Mouse (Mus musculus): ENCODE data around the gene Ints14. TPM values are rescaled to one million over a fixed set of nuclear protein-coding genes. Genes with fewer than 3 reads are reported as not detected.

The Ints14 gene
- 52.4 and 54.9 TPM in 2 replicates for polyA plus RNA-seq (2015; fragmentation: Nextera tagmentation; extraction: Ambion mirVana)

DNA sequence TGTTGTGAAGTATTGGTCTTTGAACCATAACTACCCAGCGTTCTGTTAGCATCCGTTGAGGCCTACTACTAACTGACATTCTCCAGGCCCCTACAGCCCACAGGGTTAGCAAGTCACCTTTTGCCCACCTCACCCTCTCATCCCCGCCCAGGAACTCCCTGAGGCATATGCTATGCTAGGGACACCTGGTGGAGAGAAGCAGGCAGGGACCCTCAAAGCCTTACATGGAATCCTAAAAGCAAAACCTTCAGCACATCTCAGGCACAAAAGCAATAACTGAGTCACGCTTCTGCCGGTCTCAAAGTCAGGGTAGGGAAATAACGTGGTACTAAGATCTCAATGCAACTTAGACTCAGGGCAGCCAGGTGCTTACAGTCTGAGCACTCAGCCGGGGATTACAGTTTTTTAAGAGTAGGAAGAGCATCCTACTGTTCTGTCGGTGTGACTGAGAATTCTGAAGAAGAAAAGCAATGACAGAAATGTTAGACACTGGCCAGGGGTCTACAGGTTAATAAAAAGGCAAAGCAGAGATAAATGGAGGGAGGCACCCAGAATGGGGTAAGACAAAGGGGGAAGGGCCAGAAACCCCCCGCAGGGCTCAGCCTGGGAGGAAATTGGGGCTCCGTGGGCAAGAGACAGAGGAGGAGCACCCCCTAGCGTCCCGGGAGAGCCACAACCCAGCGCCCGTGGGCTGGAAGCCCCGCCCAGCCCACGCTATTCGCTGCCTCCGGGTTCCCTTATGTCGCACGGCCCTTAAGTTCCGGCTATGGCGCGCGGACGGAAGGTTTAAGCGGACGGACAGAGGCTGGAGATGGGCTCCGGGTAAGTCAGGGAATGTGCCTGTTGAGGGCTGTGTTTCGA, at the start of gene Ints14:
Ints14 (plus strand) TSS at position 789 of the 861 bp plus-strand sequence.
- no peaks in the 10 kb centered on the region for H3K9me3 ChIP-seq
- H3K27me3 ChIP-seq: no peaks in the 10 kb centered on the region
- H3K4me1 ChIP-seq: peaks cover 8% of the 10 kb centered on the region
- peak within 1 kb of the TSS; percentile 81 for H3K4me2 ChIP-seq (replicated peaks)
- peaks cover 27% of the 10 kb centered on the region for H3K36me3 ChIP-seq
- H3K27ac ChIP-seq: peak within 1 kb of the TSS; percentile 90
- peak; percentile 95 for ATAC-seq (ENCODE audit: low FRiP score, low read depth)
- peak within 1 kb of the TSS; percentile 94 for H3K9ac ChIP-seq
- H3K4me3 ChIP-seq: peak within 1 kb of the TSS; percentile 83
- 3% methylated on average over 29 of the region's 29 CpGs for WGBS

DNA sequence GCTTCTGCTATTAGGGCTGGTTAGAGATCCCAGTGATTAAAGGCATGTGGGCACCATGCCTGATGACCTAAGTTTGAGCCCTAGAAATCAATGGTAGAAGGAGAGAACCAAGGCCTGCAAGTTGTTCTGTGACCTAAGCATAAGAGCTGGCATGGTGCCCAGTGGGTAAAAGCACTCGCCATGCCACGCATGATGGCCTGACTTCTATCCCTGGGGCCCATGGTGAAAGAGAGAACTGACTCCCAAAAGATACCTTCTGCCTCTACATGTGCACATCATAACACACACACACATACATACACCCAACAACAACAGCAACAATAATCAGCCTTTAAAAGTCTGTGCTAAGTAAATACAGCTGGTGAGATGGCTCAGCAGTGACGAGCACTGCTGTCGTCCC, 47.3 kb upstream of the Ints14 start:
- 93% methylated on average over 4 of the region's 4 CpGs for WGBS
- no peak overlapping the region for H3K4me3 ChIP-seq
- no peak overlapping the region for H3K27ac ChIP-seq
- no peak overlapping the region for H3K4me2 ChIP-seq (replicated peaks)
- H3K9ac ChIP-seq: no peak overlapping the region
- peaks cover 34% of the 10 kb centered on the region for H3K36me3 ChIP-seq
- no peaks in the 10 kb centered on the region for H3K27me3 ChIP-seq
- no peak for ATAC-seq (ENCODE audit: low FRiP score, low read depth)
- no peaks in the 10 kb centered on the region for H3K4me1 ChIP-seq
- no peaks in the 10 kb centered on the region for H3K9me3 ChIP-seq

DNA sequence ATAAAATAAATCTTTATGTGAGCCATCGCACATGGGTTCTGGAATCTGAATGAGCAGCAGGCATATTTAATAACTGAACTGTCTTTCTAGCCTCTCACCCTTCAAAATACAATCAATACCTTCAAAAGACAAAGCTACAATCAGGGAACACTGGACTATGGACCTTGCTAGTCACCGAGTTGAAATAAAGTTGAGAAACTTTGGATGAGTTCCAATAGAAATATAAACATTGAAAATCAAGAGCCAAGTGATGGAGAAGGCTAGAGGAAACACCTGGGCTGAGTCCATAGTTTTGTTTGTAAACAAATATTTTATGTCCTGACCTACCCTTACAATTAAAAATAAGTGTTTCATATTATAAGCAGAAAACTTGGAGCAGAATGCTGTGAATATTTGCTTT, 46.7 kb upstream of the Ints14 start:
- Histone ChIP-seq H3K27me3 (no peaks in the 10 kb centered on the region), H3K36me3 (peaks cover 34% of the 10 kb centered on the region), H3K9ac (no peak overlapping the region), H3K9me3 (no peaks in the 10 kb centered on the region), H3K4me2 (replicated peaks) (no peak overlapping the region), H3K4me3 (no peak overlapping the region), H3K27ac (no peak overlapping the region), H3K4me1 (no peaks in the 10 kb centered on the region)
- WGBS: 85% methylated on average over 2 of the region's 2 CpGs
- ATAC-seq (ENCODE audit: low FRiP score, low read depth): no peak

- Histone ChIP-seq H3K9me3 (no peaks in the 10 kb centered on the region), H3K4me1 (no peaks in the 10 kb centered on the region), H3K27ac (no peak overlapping the region), H3K9ac (no peak overlapping the region), H3K36me3 (peaks cover 34% of the 10 kb centered on the region), H3K4me2 (replicated peaks) (no peak overlapping the region), H3K4me3 (no peak overlapping the region), H3K27me3 (no peaks in the 10 kb centered on the region)
- no peak for ATAC-seq (ENCODE audit: low FRiP score, low read depth)
- 82% methylated on average over 4 of the region's 4 CpGs for WGBS
Observed at GRCm38 (mm10) chr9:64914629-64915028, 46.1 kb upstream of the Ints14 start.

GRCm38 (mm10) chr9:64918560-64918959, 42.1 kb upstream of the Ints14 start:
- H3K9ac ChIP-seq: 0 out of 2 replicates have a peak overlapping the region, but pooled peaks have one; percentile 27
- H3K4me2 ChIP-seq (replicated peaks): peak overlapping the region; percentile 54
- ATAC-seq (ENCODE audit: low FRiP score, low read depth): no peak
- peaks cover 14% of the 10 kb centered on the region for H3K36me3 ChIP-seq
- H3K9me3 ChIP-seq: no peaks in the 10 kb centered on the region
- H3K27me3 ChIP-seq: no peaks in the 10 kb centered on the region
- 37% methylated on average over 16 of the region's 16 CpGs for WGBS
- no peaks in the 10 kb centered on the region for H3K4me1 ChIP-seq
- H3K4me3 ChIP-seq: peak overlapping the region; percentile 38
- no peak overlapping the region for H3K27ac ChIP-seq

GRCm38 (mm10) chr9:64925771-64926170, 34.9 kb upstream of the Ints14 start:
- Histone ChIP-seq H3K9me3 (no peaks in the 10 kb centered on the region), H3K36me3 (peaks cover 2% of the 10 kb centered on the region; the same call in 1 of the 2 replicates), H3K27me3 (no peaks in the 10 kb centered on the region), H3K9ac (no peak overlapping the region), H3K27ac (no peak overlapping the region), H3K4me1 (peaks cover 9% of the 10 kb centered on the region), H3K4me3 (no peak overlapping the region), H3K4me2 (replicated peaks) (no peak overlapping the region)
- ATAC-seq (ENCODE audit: low FRiP score, low read depth): no peak
- WGBS: 74% methylated on average over 5 of the region's 5 CpGs

GRCm38 (mm10) chr9:64926201-64926991, 34.3 kb upstream of the Ints14 start:
- no peak overlapping the region for H3K27ac ChIP-seq
- H3K27me3 ChIP-seq: no peaks in the 10 kb centered on the region
- ATAC-seq (ENCODE audit: low FRiP score, low read depth): peak; percentile 48; the same call in 1 of the 2 replicates
- H3K4me2 ChIP-seq (replicated peaks): no peak overlapping the region
- peaks cover 9% of the 10 kb centered on the region for H3K4me1 ChIP-seq
- peaks cover 2% of the 10 kb centered on the region; the same call in 1 of the 2 replicates for H3K36me3 ChIP-seq
- H3K9me3 ChIP-seq: no peaks in the 10 kb centered on the region
- H3K4me3 ChIP-seq: no peak overlapping the region
- 71% methylated on average over 8 of the region's 8 CpGs for WGBS
- no peak overlapping the region for H3K9ac ChIP-seq

- Histone ChIP-seq H3K27me3 (no peaks in the 10 kb centered on the region), H3K27ac (no peak overlapping the region), H3K9ac (no peak overlapping the region), H3K36me3 (no peaks in the 10 kb centered on the region), H3K4me1 (peaks cover 20% of the 10 kb centered on the region), H3K4me3 (no peak overlapping the region), H3K9me3 (no peaks in the 10 kb centered on the region), H3K4me2 (replicated peaks) (no peak overlapping the region)
- ATAC-seq (ENCODE audit: low FRiP score, low read depth): no peak
- 70% methylated on average over 4 of the region's 4 CpGs for WGBS
Observed at GRCm38 (mm10) chr9:64930256-64930655, 30.4 kb upstream of the Ints14 start.

GRCm38 (mm10) chr9:64931751-64932610, 28.7 kb upstream of the Ints14 start:
- H3K4me3 ChIP-seq: no peak overlapping the region

GRCm38 (mm10) chr9:64934015-64934754, 26.5 kb upstream of the Ints14 start:
- 41% methylated on average over 15 of the region's 15 CpGs for WGBS
- H3K4me1 ChIP-seq: peaks cover 16% of the 10 kb centered on the region; the same call in 1 of the 2 replicates
- no peak overlapping the region for H3K9ac ChIP-seq
- H3K36me3 ChIP-seq: no peaks in the 10 kb centered on the region
- H3K27me3 ChIP-seq: no peaks in the 10 kb centered on the region
- H3K4me3 ChIP-seq: 0 out of 2 replicates have a peak overlapping the region, but pooled peaks have one; percentile 13
- peak overlapping the region; percentile 11; the same call in 1 of the 2 replicates for H3K27ac ChIP-seq
- H3K4me2 ChIP-seq (replicated peaks): peak overlapping the region; percentile 35; the same call in 1 of the 2 replicates
- peak; percentile 44; the same call in 1 of the 2 replicates for ATAC-seq (ENCODE audit: low FRiP score, low read depth)
- H3K9me3 ChIP-seq: no peaks in the 10 kb centered on the region

More at GRCm38 (mm10) chr9:64931751-64932610, 28.7 kb upstream of the Ints14 start:
- no peak overlapping the region for H3K4me2 ChIP-seq (replicated peaks)
- no peak overlapping the region for H3K27ac ChIP-seq
- 73% methylated on average over 7 of the region's 7 CpGs for WGBS
- H3K9ac ChIP-seq: no peak overlapping the region
- H3K36me3 ChIP-seq: no peaks in the 10 kb centered on the region
- H3K4me1 ChIP-seq: peaks cover 11% of the 10 kb centered on the region; the same call in 1 of the 2 replicates
- H3K9me3 ChIP-seq: no peaks in the 10 kb centered on the region
- ATAC-seq (ENCODE audit: low FRiP score, low read depth): no peak
- no peaks in the 10 kb centered on the region for H3K27me3 ChIP-seq

DNA sequence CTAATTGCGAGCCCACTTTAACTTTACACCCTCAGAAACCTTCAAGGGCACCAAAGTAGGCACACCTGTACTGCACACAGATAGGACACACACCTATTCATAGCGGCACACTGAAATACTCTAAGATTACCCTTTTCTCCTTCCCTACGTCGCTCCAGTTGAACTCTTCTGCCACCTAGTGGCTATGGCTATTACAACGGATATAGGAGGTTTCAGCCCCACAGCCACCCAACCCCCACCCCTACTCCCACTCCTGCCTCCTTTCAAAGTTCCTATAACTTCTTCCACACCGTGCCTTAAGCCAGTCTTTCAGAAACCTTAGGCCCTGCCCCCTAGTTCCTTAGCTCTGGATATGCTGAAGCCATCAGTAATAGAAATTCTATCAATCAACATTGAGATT, 24.2 kb upstream of the Ints14 start:
- no peak overlapping the region for H3K9ac ChIP-seq
- no peaks in the 10 kb centered on the region for H3K9me3 ChIP-seq
- H3K27me3 ChIP-seq: no peaks in the 10 kb centered on the region
- WGBS: 6% methylated on average over 6 of the region's 6 CpGs
- H3K36me3 ChIP-seq: no peaks in the 10 kb centered on the region
- no peak overlapping the region for H3K4me3 ChIP-seq
- no peak overlapping the region for H3K27ac ChIP-seq
- H3K4me2 ChIP-seq (replicated peaks): no peak overlapping the region
- 0 out of 2 replicates have a peak, but pooled peaks have one; percentile 7 for ATAC-seq (ENCODE audit: low FRiP score, low read depth)
- peaks cover 28% of the 10 kb centered on the region for H3K4me1 ChIP-seq
